Mouse (Mus musculus) hindbrain, embryonic 10.5 days (tissue): ENCODE measurements around the gene Crnkl1. TPM values are rescaled to one million over a fixed set of nuclear protein-coding genes. Genes with fewer than 3 reads are reported as not detected.
"Not testable (repeated sequence)": the region's sequence is repeated elsewhere in the genome, so short reads cannot be mapped to it uniquely, and the experiment has no call there.

Experiments used
- DNase-seq: peaks from one replicate; pipeline ENCODE4 v3.0.0-alpha.2; 2017; ENCODE audit warnings: low spot score
- H3K27ac ChIP-seq: fragments of 300-500 bp; sonication (generic); 2 replicates; pipeline ENCODE4 v1.5.1; 2016; ENCODE audit warnings: mild to moderate bottlenecking, moderate library complexity
- H3K27me3 ChIP-seq: fragments of 300-500 bp; sonication (generic); 2 replicates; pipeline ENCODE4 v1.6.1; 2016; ENCODE audit warnings: mild to moderate bottlenecking; ENCODE audit not compliant: poor library complexity, insufficient read depth, severe bottlenecking
- H3K36me3 ChIP-seq: fragments of 300-500 bp; sonication (generic); 2 replicates; pipeline ENCODE4 v1.6.1; 2016; ENCODE audit warnings: mild to moderate bottlenecking, moderate library complexity
- H3K4me1 ChIP-seq: fragments of 300-500 bp; sonication (generic); replicated peaks from 2 replicates; pipeline ENCODE4 v1.6.1; 2016; ENCODE audit warnings: mild to moderate bottlenecking
- H3K4me3 ChIP-seq: fragments of 300-500 bp; sonication (generic); 2 replicates; pipeline ENCODE4 v1.5.1; 2016; ENCODE audit warnings: mild to moderate bottlenecking, moderate library complexity
- H3K9me3 ChIP-seq: fragments of 300-500 bp; sonication (generic); 2 replicates; pipeline ENCODE4 v1.6.1; 2016; ENCODE audit warnings: mild to moderate bottlenecking, moderate library complexity
- WGBS: fragments of 180-500 bp; shearing (Covaris S2); methylation state at CpG from one replicate; pipeline ENCODE4 v1.1.7; 2016; 5-methylcytosine and 5-hydroxymethylcytosine counted together
- polyA plus RNA-seq: library from polyadenylated mRNA; unstranded; fragments of >200 nt; fragmentation: Nextera tagmentation; extraction: Ambion mirVana; gene quantifications from 2 replicates; pipeline ENCODE4 v1.2.1, GENCODE M21; 2016

The Crnkl1 gene
- polyA plus RNA-seq, 1 experiment from 2014 or later = 26.7 TPM

- Histone ChIP-seq H3K4me1 (peaks cover 15% of the 10 kb centered on the region), H3K27me3 (peaks cover 5% of the 10 kb centered on the region; the same call in 1 of the 2 replicates), H3K27ac (no peak overlapping the region), H3K36me3 (no peaks in the 10 kb centered on the region), H3K4me3 (no peak overlapping the region), H3K9me3 (no peaks in the 10 kb centered on the region)
- no peak for DNase-seq
- WGBS = 83% methylated on average over 5 of the region's 5 CpGs
These were observed 21.5 kb upstream of the Crnkl1 start for GRCm38 (mm10) chr2:145956318-145956717.

- Histone ChIP-seq H3K9me3 (no peaks in the 10 kb centered on the region), H3K4me3 (no peak overlapping the region), H3K27ac (no peak overlapping the region), H3K27me3 (peaks cover 5% of the 10 kb centered on the region; the same call in 1 of the 2 replicates), H3K36me3 (no peaks in the 10 kb centered on the region), H3K4me1 (peaks cover 18% of the 10 kb centered on the region)
- no peak for DNase-seq
- WGBS = 84% methylated on average over 10 of the region's 10 CpGs
These were observed 21.0 kb upstream of the Crnkl1 start for GRCm38 (mm10) chr2:145955844-145956243.

GRCm38 (mm10) chr2:145952726-145953125 is 17.9 kb upstream of the Crnkl1 start:
- Histone ChIP-seq H3K27ac (no peak overlapping the region), H3K36me3 (no peaks in the 10 kb centered on the region), H3K27me3 (peaks cover 5% of the 10 kb centered on the region; the same call in 1 of the 2 replicates), H3K4me1 (peaks cover 27% of the 10 kb centered on the region), H3K9me3 (no peaks in the 10 kb centered on the region), H3K4me3 (no peak overlapping the region)
- no peak for DNase-seq
- WGBS = 92% methylated on average over 5 of the region's 5 CpGs

GRCm38 (mm10) chr2:145950239-145950638 is 15.4 kb upstream of the Crnkl1 start:
- peak overlapping the region; percentile 0; the same call in 1 of the 2 replicates for H3K4me3 ChIP-seq
- peaks cover 26% of the 10 kb centered on the region for H3K4me1 ChIP-seq
- DNase-seq = peak; percentile 65
- H3K9me3 ChIP-seq = no peaks in the 10 kb centered on the region
- no peaks in the 10 kb centered on the region for H3K27me3 ChIP-seq
- H3K36me3 ChIP-seq = no peaks in the 10 kb centered on the region
- peak overlapping the region; percentile 53 for H3K27ac ChIP-seq
- WGBS = 6% methylated on average over 10 of the region's 10 CpGs

- peaks cover 26% of the 10 kb centered on the region for H3K4me1 ChIP-seq
- no peak overlapping the region for H3K4me3 ChIP-seq
- H3K9me3 ChIP-seq = no peaks in the 10 kb centered on the region
- WGBS = 38% methylated on average over 11 of the region's 11 CpGs
- H3K27ac ChIP-seq = peak overlapping the region; percentile 78
- DNase-seq = peak; percentile 26
- H3K36me3 ChIP-seq = no peaks in the 10 kb centered on the region
- H3K27me3 ChIP-seq = no peaks in the 10 kb centered on the region
These were observed 14.8 kb upstream of the Crnkl1 start for GRCm38 (mm10) chr2:145949475-145950068.

- Histone ChIP-seq H3K4me3 (no peak overlapping the region), H3K27me3 (no peaks in the 10 kb centered on the region), H3K9me3 (no peaks in the 10 kb centered on the region), H3K36me3 (no peaks in the 10 kb centered on the region), H3K4me1 (peaks cover 26% of the 10 kb centered on the region), H3K27ac (peak overlapping the region; percentile 78; the same call in 1 of the 2 replicates)
- DNase-seq = no peak
- WGBS = 77% methylated on average over 7 of the region's 7 CpGs
These were observed 13.7 kb upstream of the Crnkl1 start for GRCm38 (mm10) chr2:145948402-145948954.

- Histone ChIP-seq H3K27ac (no peak overlapping the region), H3K4me3 (no peak overlapping the region), H3K9me3 (no peaks in the 10 kb centered on the region), H3K36me3 (no peaks in the 10 kb centered on the region), H3K27me3 (no peaks in the 10 kb centered on the region), H3K4me1 (peaks cover 7% of the 10 kb centered on the region)
- WGBS = 90% methylated on average over 3 of the region's 3 CpGs
- DNase-seq = no peak
These were observed 9.5 kb upstream of the Crnkl1 start for GRCm38 (mm10) chr2:145944286-145944685.

- no peaks in the 10 kb centered on the region for H3K36me3 ChIP-seq
- H3K27me3 ChIP-seq = no peaks in the 10 kb centered on the region
- no peak overlapping the region for H3K27ac ChIP-seq
- 77% methylated on average over 3 of the region's 3 CpGs for WGBS
- DNase-seq = no peak
- H3K4me3 ChIP-seq = no peak overlapping the region
- no peaks in the 10 kb centered on the region for H3K4me1 ChIP-seq
- no peaks in the 10 kb centered on the region for H3K9me3 ChIP-seq
These were observed 6.6 kb upstream of the Crnkl1 start for GRCm38 (mm10) chr2:145941403-145941802.

- 86% methylated on average over 8 of the region's 8 CpGs for WGBS
- Histone ChIP-seq H3K4me1 (peaks cover 12% of the 10 kb centered on the region), H3K27me3 (no peaks in the 10 kb centered on the region), H3K4me3 (no peak overlapping the region), H3K9me3 (no peaks in the 10 kb centered on the region), H3K27ac (no peak overlapping the region), H3K36me3 (peaks cover 8% of the 10 kb centered on the region)
- no peak for DNase-seq
These were observed 2.2 kb upstream of the Crnkl1 start for GRCm38 (mm10) chr2:145936975-145937374.

GRCm38 (mm10) chr2:145920941-145921650 is 13.7 kb downstream of the Crnkl1 start:
- Histone ChIP-seq H3K4me1 (no peaks in the 10 kb centered on the region), H3K27ac (no peak overlapping the region), H3K27me3 (no peaks in the 10 kb centered on the region), H3K4me3 (no peak overlapping the region), H3K36me3 (peaks cover 98% of the 10 kb centered on the region), H3K9me3 (no peaks in the 10 kb centered on the region)
- DNase-seq = no peak
- 90% methylated on average over 8 of the region's 8 CpGs for WGBS

GRCm38 (mm10) chr2:145905884-145906283 is 28.9 kb downstream of the Crnkl1 start:
- peaks cover 55% of the 10 kb centered on the region for H3K36me3 ChIP-seq
- H3K27me3 ChIP-seq, DNase-seq, H3K4me3 ChIP-seq, H3K27ac ChIP-seq, H3K9me3 ChIP-seq: not testable (repeated sequence)
- peaks cover 21% of the 10 kb centered on the region for H3K4me1 ChIP-seq
- 47% methylated on average over 4 of the region's 4 CpGs for WGBS

- no peaks in the 10 kb centered on the region for H3K27me3 ChIP-seq
- H3K9me3 ChIP-seq = no peaks in the 10 kb centered on the region
- peaks cover 21% of the 10 kb centered on the region for H3K4me1 ChIP-seq
- no peak for DNase-seq
- H3K27ac ChIP-seq = no peak overlapping the region
- 88% methylated on average over 6 of the region's 6 CpGs for WGBS
- peak overlapping the region; percentile 18; the same call in 1 of the 2 replicates for H3K4me3 ChIP-seq
- H3K36me3 ChIP-seq = peaks cover 48% of the 10 kb centered on the region
These were observed 29.7 kb downstream of the Crnkl1 start for GRCm38 (mm10) chr2:145905156-145905555.

- H3K4me1 ChIP-seq = peaks cover 21% of the 10 kb centered on the region
- DNase-seq = no peak
- H3K27ac ChIP-seq = peak overlapping the region; percentile 98
- H3K27me3 ChIP-seq = no peaks in the 10 kb centered on the region
- H3K36me3 ChIP-seq = peaks cover 37% of the 10 kb centered on the region
- 36% methylated on average over 12 of the region's 12 CpGs for WGBS
- peak overlapping the region; percentile 96 for H3K4me3 ChIP-seq
- no peaks in the 10 kb centered on the region for H3K9me3 ChIP-seq
These were observed 30.7 kb downstream of the Crnkl1 start for GRCm38 (mm10) chr2:145903983-145904616.
